Mouse (Mus musculus) A20 (cell line): ENCODE data around the gene Ankdd1a.

Source experiments
- DNase-seq: peaks from one replicate; pipeline ENCODE4 v3.0.0-alpha.2; 2011; ENCODE audit warnings: low read depth, low spot score

The Ankdd1a gene

DNA sequence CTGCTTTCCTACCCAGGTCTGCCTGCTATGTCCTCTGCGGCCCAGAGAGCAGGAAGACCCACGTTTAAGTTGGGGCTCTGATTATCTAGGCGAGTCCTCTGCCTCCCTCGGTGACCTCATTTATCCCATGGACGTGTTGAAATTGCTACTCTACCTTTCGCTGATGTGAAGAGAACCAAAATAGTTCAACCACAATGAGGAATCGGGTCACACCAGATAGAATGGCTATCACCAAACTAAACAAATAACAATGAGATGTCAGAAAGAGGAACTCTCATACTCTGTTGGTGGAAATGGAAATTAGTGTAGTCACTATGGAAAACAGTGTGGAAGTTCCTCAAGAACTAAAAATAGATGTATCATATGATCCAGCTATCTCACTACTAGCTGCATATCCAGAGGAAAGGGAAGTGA, 22.1 kb upstream of the Ankdd1a start:
- no peak for DNase-seq

- peak; percentile 91 for DNase-seq
These were observed 21.4 kb upstream of the Ankdd1a start for GRCm38 (mm10) chr9:65541126-65542068.

GRCm38 (mm10) chr9:65539697-65540096, 19.7 kb upstream of the Ankdd1a start:
- DNase-seq, result no peak

DNA sequence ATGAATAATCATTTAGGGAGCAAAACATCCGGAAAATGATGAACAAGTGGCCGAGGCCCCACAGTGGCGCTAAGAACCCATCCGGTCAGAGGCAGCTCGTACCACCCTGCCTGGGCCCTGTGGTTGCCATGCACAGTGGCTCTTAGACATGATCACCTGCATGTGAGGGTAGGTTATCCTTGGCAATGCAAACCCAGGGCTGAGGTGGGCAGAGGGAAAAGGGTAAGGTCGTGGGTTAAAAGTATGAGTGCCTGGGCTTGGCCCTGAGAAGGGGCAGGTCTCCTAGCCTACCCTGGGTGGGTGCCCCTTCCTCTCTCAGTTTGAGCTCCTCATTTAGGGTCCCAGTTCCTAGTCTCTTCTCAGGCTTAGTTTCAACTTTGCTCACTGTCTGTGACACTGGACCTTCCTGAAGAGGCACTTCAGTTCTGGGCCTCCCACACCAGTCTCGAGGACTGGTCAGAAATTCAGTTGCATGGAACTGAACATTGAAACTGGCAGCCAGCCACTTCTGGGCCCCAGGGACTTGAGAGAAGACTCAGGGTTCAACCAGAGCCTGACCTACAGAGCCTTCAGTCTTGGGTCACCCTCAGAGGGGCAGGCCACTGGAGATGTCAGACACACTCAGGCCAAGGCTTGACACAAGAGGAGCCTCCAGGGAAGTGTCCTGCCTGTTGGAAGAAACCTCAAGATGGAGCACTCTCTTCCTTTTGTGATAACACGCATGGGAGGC, 18.1 kb upstream of the Ankdd1a start:
- peak; percentile 24 for DNase-seq

- DNase-seq, result peak; percentile 81
These were observed 16.5 kb upstream of the Ankdd1a start for GRCm38 (mm10) chr9:65536491-65536890.

GRCm38 (mm10) chr9:65535789-65536469, 15.9 kb upstream of the Ankdd1a start:
- DNase-seq, result no peak

DNA sequence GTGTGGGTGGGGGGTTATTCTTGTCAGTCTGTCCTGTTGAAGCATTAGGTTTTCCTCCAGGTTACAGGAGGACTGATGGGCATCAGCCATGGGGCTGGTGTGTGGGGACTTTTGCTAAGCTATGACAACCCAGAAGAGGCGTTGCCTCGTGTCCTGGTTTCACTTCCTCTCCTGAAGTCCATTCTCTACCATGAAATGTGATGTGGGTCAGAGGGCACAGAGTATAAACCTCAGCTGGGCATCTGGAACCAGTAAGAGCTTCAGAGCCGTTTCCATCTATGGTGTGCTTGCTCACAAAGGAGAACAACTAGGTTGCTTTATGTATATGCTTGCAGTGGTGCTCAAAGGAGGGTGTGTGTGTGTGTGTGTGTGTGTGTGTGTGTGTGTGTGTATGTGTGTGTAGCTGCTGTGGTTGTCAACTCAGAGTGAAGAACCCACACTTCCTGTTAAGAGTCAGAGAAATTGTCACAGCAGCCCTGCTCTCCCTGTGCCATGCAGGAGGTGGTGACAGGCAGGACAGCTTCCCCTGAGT, 15.3 kb upstream of the Ankdd1a start:
- DNase-seq, result peak; percentile 96

- DNase-seq, result no peak
These were observed 14.1 kb upstream of the Ankdd1a start for GRCm38 (mm10) chr9:65534111-65534510.

GRCm38 (mm10) chr9:65532986-65533385, 13.0 kb upstream of the Ankdd1a start:
- no peak for DNase-seq

DNA sequence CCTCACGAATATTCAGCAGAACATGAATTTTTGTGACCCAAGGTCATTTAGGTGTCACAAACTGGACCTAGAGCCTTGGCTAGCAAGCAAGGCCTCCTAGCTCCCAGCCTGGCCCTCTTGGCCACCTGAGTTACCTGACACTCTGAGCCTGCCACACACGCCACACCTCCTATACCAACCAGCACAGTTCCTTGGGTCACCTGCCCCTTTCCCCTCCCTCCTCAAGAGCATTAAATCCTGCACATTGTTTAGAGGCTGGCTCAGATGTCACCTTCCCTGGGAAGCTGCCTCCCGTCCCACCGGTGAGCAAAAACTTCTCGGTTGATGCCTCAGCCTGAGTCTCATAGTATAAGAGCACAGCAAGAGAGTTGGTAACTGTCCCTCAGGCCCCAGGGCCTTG, 11.3 kb upstream of the Ankdd1a start:
- no peak for DNase-seq

DNA sequence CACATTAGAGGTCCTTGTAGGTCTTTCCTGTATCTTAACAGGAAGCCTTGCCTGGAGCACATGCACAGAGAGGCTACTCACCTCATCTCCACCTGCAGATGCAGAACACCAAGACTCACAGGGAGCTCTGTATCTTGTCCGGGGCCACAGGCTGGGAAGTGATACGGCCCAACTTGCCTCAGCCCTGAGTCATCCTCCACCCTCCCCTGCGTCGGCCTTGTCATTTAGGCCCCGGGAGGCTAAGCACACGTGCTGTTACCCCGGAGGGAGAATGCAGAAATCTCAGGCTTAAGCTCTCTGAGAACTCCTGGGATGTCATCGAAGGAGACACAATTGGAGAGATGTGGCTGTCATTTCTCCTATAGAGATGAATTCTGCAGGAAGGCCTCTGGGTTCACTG, 9.7 kb upstream of the Ankdd1a start:
- DNase-seq, result no peak

- DNase-seq, result no peak
These were observed 8.5 kb upstream of the Ankdd1a start for GRCm38 (mm10) chr9:65528417-65529038.

DNA sequence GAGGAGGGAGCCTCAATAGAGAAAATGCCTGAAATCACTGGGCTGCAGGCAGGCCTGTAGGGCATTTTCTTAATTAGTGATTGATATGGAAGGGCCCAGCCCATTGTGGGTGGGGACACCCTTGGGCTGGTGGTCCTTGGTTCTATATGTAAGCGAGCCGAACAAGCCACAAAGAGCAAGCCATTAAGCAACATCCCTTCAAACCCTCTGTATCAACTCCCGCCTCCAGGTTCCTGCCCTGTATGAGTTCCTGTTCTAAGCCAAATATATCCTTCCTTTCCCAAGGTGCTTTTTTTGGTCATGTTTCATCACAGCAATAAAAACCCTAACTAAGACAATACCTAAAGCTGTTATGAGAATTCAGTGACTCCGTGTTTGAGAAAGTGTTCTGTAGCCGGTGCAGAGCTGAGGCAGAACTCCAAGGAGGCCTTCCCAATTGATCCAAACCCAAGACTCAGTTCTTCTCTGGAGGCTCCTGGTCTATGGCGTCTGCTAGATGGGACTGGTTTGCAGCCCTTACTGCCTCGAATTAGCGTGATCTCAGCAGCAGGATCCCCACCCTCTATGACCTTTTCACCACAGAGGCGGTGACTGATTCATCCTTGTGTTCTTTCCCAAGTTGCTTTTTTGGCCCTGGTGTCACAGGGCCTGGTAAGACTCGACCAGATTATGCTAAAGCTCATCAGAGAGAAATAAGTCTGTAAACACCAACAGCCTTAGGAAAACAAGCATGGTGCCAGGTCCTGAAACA, 5.6 kb upstream of the Ankdd1a start:
- DNase-seq, result no peak

DNA sequence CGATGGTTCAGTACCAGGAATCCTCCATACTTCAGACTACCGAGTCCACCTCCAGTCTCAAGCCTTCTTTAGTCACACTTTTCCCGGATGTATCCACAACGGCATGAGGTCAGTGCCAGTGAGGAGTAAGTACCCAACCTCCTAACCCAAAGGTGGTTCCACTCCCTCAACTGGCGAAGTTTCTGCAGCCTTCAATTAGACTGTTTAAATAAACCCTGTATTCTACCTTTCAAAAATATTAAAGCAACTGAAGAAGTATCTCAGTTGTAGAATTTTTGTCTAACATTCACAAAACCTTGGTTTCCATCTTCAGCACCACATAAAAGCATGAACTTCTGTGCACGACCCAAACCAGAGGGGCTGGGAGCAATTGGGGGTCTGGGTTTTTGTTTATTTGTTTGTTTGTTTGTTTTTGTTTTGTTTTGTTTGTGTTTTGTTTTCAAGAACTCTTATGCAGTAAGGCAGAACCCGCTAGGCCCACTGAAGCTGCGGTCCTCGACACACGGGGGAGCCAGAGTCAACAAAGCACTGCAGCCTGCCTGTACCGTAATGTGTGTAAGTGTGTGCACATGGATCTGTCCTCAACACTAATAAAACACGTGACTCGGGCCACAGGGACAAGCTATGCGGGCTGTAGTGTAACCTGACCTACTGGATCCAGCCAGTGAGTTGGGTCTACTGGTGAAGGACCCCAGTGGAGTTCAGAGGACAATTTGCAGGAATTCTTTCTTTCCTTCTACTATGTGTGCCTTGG, 3.8 kb upstream of the Ankdd1a start:
- DNase-seq, result peak; percentile 83

DNA sequence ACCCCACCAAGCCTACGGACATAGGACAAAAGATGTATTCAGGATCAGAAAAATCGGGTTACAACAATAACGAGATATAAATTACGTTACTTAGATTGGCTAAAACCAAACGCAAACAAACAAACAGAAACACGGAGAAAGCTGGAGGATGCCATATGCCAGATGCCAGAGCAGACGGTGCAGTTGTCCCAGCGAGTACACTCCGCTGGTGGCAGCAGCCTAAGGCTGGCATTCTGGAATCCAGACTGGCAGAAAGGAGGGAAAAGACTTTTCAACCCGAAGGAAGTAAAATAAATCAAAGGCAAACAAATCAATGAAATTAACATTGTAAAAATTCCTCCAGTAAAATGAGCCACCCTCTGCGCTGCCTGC, 498 bp upstream of the Ankdd1a start:
- no peak for DNase-seq

DNA sequence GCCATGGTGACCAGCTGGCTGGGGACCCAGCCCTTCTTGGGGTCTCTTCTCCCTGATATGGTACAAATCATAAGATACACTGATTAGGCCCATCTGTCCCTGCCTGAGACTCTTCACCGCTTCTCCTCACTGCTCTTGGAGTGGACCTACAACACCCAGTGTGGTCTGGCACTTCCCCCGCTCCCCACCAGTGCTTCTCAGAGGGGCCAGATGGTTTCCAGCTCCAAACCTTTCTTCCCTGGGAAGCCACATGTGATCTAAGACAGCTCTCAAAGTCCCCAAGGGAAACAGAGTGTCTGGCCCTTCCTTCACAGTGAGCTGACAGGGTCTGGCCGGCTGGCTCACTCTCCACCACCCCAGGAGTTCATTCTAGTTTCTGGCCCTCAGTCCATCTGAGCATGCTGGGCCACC, 5.1 kb downstream of the Ankdd1a start:
- no peak for DNase-seq

- DNase-seq, result no peak
These were observed 5.6 kb downstream of the Ankdd1a start for GRCm38 (mm10) chr9:65514431-65514830.

GRCm38 (mm10) chr9:65512520-65512919, 7.5 kb downstream of the Ankdd1a start:
- no peak for DNase-seq

GRCm38 (mm10) chr9:65508449-65508848, 11.5 kb downstream of the Ankdd1a start:
- DNase-seq, result no peak
